In genomic region chr1:43501920-43502791, GRCm38 (mm10) we compare ENCODE assay signal across 11 mouse cellular contexts. TPM values are rescaled to one million over a fixed set of nuclear protein-coding genes. Genes with fewer than 3 reads are reported as not detected.
DNase-seq lines count a peak whose midpoint lies in the region; ATAC-seq and TF ChIP-seq lines count a peak whose summit lies in the region.
"Had no signal": no experiment of that assay in that cellular context is flagged by ENCODE, and none has a peak within 500 bp of the region (broad histone marks: within the 10 kb centered on the region; RNA-seq: fewer than 3 reads in every experiment).

No protein-coding gene starts in this region.

- no peak; the same call in 1 of the 2 replicates for ATAC-seq in G1E (ENCODE audit: extremely low read depth, insufficient number of reproducible peaks, low FRiP score, poor library complexity, severe bottlenecking)
- ATAC-seq: intestine, postnatal 0 days had no signal

- intact Hi-C loops in gastrocnemius, postnatal 14 days (cut with DNase I; ENCODE audit: low total_unique reads), result no loop called here

- H3K9me3 ChIP-seq in G1E (replicated peaks), result no peaks in the 10 kb centered on the region
- H3K9me3 ChIP-seq: heart, embryonic 15.5 days had no signal

- DNase-seq in heart, adult 11 months, result peak; percentile 77
- DNase-seq in heart, postnatal 4 days, result no peak
- DNase-seq in G1E (ENCODE audit: low spot score), result no peak
- peak; percentile 9 for DNase-seq in kidney, adult 11 months
- DNase-seq in left cerebral cortex, adult 9 months (ENCODE audit: low spot score in 2 of 2), result peak; percentile 26 to 65
- DNase-seq in MN1 (ENCODE audit: low spot score), result no peak
- no peak for DNase-seq in gastrocnemius, postnatal 14 days
- DNase-seq in urinary bladder, postnatal 36 days (ENCODE audit: low spot score in 2 of 2), result no peak

- peaks cover 12% of the 10 kb centered on the region for H3K36me3 ChIP-seq in G1E (replicated peaks)
- H3K36me3 ChIP-seq: heart, embryonic 15.5 days had no signal

- H3K27me3 ChIP-seq in G1E (ENCODE audit: insufficient read depth, low read length), result no peaks in the 10 kb centered on the region
- H3K27me3 ChIP-seq: heart, embryonic 15.5 days had no signal

- H3K4me1 ChIP-seq in G1E (ENCODE audit: insufficient read depth, low read depth, low read length), result peaks cover 80% of the 10 kb centered on the region

- no peak for TF ChIP-seq CTCF in G1E (IDR thresholded peaks at IDR 0.05; ENCODE audit: low read depth, low read length)

- peak overlapping the region; percentile 57; the same call in 1 of the 2 replicates for H3K4me3 ChIP-seq in G1E (ENCODE audit: low read depth, low read length)
- H3K4me3 ChIP-seq: erythroblast, embryonic 14.5 days; heart, embryonic 15.5 days had no signal

RNA-seq across cellular contexts. Expression of gene Nck2, which starts 57.8 kb away (rescaled TPM):
- 10 to 100 TPM; 34.0 to 38.3 TPM for total RNA-seq in heart, postnatal 4 days (2021)
- total RNA-seq in G1E (2014; fragmentation: Nextera tagmentation) (40.1 and 45.3 TPM in 2 replicates), G1E (2017) (97.0 and 101 TPM in 2 replicates)
- 54.4 and 54.7 TPM in 2 replicates for polyA plus RNA-seq in G1E (2012)
- total RNA-seq in gastrocnemius, postnatal 14 days (2021), result 10 to 100 TPM; 18.6 to 24.1 TPM

Comparison
In these comparisons a context has a peak if more than half of its experiments do, and no peak if none do; other contexts are left out.
1. DNase-seq: peak in heart, adult 11 months (single experiment), kidney, adult 11 months (single experiment) and left cerebral cortex, adult 9 months (2 of 2); none in heart, postnatal 4 days (single experiment), G1E (single experiment), MN1 (single experiment), gastrocnemius, postnatal 14 days (single experiment) and urinary bladder, postnatal 36 days (0 of 2).